Mouse (Mus musculus) small intestine, adult 2 months (tissue): ENCODE measurements around the gene Slc39a3.

Source experiments
- CTCF ChIP-seq: fragments of 200-500 bp; IDR thresholded peaks from 2 replicates; pipeline ENCODE4 v1.5.1; 2012; ENCODE audit warnings: low read depth, mild to moderate bottlenecking, control low read depth, inconsistent platforms, low read length, moderate library complexity, mixed read lengths; ENCODE audit not compliant: insufficient replicate concordance, insufficient read length; ENCODE audit errors: extremely low read depth
- POLR2A ChIP-seq: fragments of 200-500 bp; IDR thresholded peaks from 2 replicates; pipeline ENCODE4 v1.6.1; 2012; ENCODE audit warnings: low read depth, mild to moderate bottlenecking, control low read depth, inconsistent platforms, low read length, moderate library complexity

- TF ChIP-seq CTCF: no peak
- no peak for TF ChIP-seq POLR2A
These were observed 35.1 kb upstream of the Slc39a3 start for GRCm38 (mm10) chr10:81072290-81072689.
